Mouse (Mus musculus) neural tube, embryonic 10.5 days (tissue): ENCODE measurements at regions not wholly inside any gene's neighbourhood (a gene's known extent, or its start where the extent isn't known, plus 50 kb on each side); places are given as distances from the start of the nearest gene placed in this dataset.

Experiments
- DNase-seq: peaks from one replicate; pipeline ENCODE4 v3.0.0-alpha.2; 2017; ENCODE audit warnings: low spot score; ENCODE audit errors: extremely low spot score

GRCm38 (mm10) chr8:18536059-18536458, 442.0 kb downstream of the Defb40 start:
- no peak for DNase-seq

- no peak for DNase-seq
Observed at GRCm38 (mm10) chr8:18528120-18528519, 449.9 kb downstream of the Defb40 start.

- no peak for DNase-seq
Observed at GRCm38 (mm10) chr8:18512409-18512808, 465.6 kb downstream of the Defb40 start.

GRCm38 (mm10) chr8:18506158-18507022, 471.7 kb downstream of the Defb40 start:
- DNase-seq = no peak

GRCm38 (mm10) chr8:18490620-18491019, 487.4 kb downstream of the Defb40 start:
- no peak for DNase-seq

- DNase-seq = no peak
Observed at GRCm38 (mm10) chr8:18480081-18480480, 498.0 kb downstream of the Defb40 start.

- DNase-seq = no peak
Observed at GRCm38 (mm10) chr8:18478166-18478565, 499.9 kb downstream of the Defb40 start.

GRCm38 (mm10) chr8:18467511-18467910, 510.5 kb downstream of the Defb40 start:
- no peak for DNase-seq

- no peak for DNase-seq
Observed at GRCm38 (mm10) chr8:18460609-18461008, 517.4 kb downstream of the Defb40 start.

GRCm38 (mm10) chr8:18457470-18457869, 520.6 kb downstream of the Defb40 start:
- no peak for DNase-seq

- no peak for DNase-seq
Observed at GRCm38 (mm10) chr8:18449015-18449414, 529.0 kb downstream of the Defb40 start.

GRCm38 (mm10) chr8:18442212-18442611, 535.8 kb downstream of the Defb40 start:
- DNase-seq = no peak

- no peak for DNase-seq
Observed at GRCm38 (mm10) chr8:18422846-18423245, 555.2 kb downstream of the Defb40 start.

GRCm38 (mm10) chr8:18412470-18412869, 565.6 kb downstream of the Defb40 start:
- DNase-seq = no peak

GRCm38 (mm10) chr8:18406446-18406845, 571.6 kb downstream of the Defb40 start:
- DNase-seq = no peak

- peak; percentile 56 for DNase-seq
Observed at GRCm38 (mm10) chr8:18388353-18388752, 589.7 kb downstream of the Defb40 start.

- DNase-seq = no peak
Observed at GRCm38 (mm10) chr8:18381615-18382178, 596.4 kb downstream of the Defb40 start.

- no peak for DNase-seq
Observed at GRCm38 (mm10) chr8:18348716-18349115, 629.3 kb downstream of the Defb40 start.

GRCm38 (mm10) chr8:18346248-18346647, 631.8 kb downstream of the Defb40 start:
- DNase-seq = no peak

- peak; percentile 53 for DNase-seq
Observed at GRCm38 (mm10) chr8:18345322-18345721, 632.7 kb downstream of the Defb40 start.

- DNase-seq = no peak
Observed at GRCm38 (mm10) chr8:18344838-18345237, 633.2 kb downstream of the Defb40 start.

- no peak for DNase-seq
Observed at GRCm38 (mm10) chr8:18335576-18335975, 642.5 kb downstream of the Defb40 start.

- DNase-seq = no peak
Observed at GRCm38 (mm10) chr8:18328521-18328920, 649.5 kb downstream of the Defb40 start.
